Mouse (Mus musculus) testis, adult 2 months (tissue): ENCODE results near the gene Tdrkh.

Experiments used
- CTCF ChIP-seq: fragments of 200-500 bp; IDR thresholded peaks from 2 replicates; pipeline ENCODE4 v1.5.1; 2012; ENCODE audit warnings: low read depth, mild to moderate bottlenecking, inconsistent platforms, low read length, moderate library complexity; ENCODE audit not compliant: control insufficient read depth, insufficient read depth, insufficient replicate concordance
- POLR2A ChIP-seq: fragments of 200-500 bp; IDR thresholded peaks from 2 replicates; pipeline ENCODE4 v1.6.1; 2012; ENCODE audit warnings: low read depth, mild to moderate bottlenecking, inconsistent platforms, low read length, moderate library complexity; ENCODE audit not compliant: control insufficient read depth

DNA sequence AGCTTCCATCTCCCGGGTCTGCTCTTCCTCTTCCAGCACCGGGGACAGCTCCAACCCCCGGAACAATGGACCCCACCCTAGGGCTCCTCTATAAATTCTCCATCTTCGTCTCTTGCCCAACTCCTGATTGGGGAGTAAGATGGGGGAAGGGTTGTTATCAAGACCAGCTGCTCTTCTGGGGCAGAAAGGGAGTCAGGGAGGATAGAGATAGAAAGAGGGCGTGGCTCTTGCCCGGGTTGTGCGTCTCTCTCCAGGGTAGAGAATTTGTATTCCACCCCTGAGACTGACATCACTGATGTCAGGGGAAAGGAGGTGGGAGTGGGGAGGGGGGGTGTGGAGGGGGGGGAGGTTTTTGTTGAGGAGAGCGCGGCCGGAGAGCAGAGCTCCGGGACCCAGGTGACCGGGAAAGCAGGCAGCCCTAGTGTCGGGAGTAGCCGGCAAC is 64.9 kb downstream of the Tdrkh start, which contains the start of gene Celf3:
- TF ChIP-seq POLR2A (no peak), CTCF (no peak)
